Mouse (Mus musculus): ENCODE measurements around the gene Crybg2.

Crybg2 gene

DNA sequence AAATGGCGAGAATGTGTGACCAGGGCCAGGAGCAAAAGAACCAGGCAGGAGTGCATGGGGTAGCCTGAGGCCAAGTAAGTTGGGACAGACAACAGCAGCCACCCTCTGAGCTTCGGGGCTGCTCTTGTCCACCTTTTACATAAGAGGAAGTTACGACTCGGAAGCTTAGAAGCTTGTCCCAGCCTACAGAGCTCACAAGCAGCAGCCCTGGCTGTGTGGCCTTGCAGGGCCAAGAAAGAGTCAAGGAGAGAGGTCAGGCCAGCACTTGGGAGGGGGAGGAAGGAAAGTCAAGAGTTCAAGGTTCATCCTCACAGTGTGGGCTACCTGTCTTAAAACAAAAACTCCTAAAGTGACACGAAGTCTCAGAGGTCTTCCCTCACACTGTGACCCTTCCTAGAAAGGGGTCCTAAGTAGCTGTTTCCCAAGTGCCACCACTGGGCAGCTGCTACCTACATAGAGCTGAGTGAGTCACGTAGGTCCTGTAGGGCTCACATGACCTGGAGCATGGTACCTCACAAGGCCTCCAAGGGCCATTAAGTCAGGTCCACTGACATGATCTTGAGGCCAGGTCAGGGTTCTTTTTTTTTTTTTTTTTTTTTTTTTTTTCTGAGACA, 59.7 kb downstream of the Crybg2 start:
- no peak for DNase-seq (ENCODE audit: low spot score)

DNA sequence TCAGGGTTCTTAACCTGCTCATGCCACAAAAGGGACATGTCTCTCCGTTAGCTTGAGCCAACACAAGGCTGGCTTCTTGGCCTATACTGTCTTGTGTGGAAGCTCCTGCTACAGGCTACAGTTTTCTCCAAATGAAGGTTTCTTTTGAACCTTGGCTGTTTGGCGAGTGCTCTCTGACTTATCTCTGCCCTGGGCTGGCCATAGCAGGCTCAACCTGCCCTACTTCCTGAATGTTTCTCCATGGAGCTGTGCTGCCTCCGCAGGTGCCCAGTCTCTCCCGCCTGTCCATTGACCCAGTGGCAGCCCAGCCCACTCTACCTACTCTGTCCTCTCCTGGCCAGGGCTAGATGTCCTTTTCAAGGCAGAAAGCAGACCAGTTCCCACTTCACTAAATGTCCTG, 60.3 kb downstream of the Crybg2 start:
- no peak for DNase-seq (ENCODE audit: low spot score)

DNA sequence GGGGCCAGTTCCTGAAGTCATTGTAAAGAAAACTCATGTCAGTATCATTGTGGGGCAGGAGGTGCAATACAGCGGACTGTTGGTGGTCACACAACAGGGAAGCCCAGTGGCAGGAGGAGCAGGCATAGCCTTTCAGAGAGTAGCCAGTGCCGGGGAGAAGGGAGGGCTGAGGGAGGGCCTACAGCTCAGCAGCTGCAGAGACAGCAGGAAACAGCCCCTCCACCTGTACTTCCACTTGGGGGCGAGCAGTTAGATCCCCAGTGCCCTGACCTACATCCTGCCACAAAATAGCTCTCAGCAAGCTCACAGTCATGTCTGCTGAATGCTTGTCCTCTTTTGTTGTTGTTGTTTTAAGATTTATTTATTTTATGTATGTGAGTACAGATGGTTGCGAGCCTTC, 61.0 kb downstream of the Crybg2 start:
- no peak for DNase-seq (ENCODE audit: low spot score)

GRCm38 (mm10) chr4:134122281-134122680, 61.7 kb downstream of the Crybg2 start:
- no peak for DNase-seq (ENCODE audit: low spot score)

- no peak for DNase-seq (ENCODE audit: low spot score)
Measured at GRCm38 (mm10) chr4:134123147-134123546, 62.5 kb downstream of the Crybg2 start.

- no peak for DNase-seq (ENCODE audit: low spot score)
Measured at GRCm38 (mm10) chr4:134123680-134124551, 63.3 kb downstream of the Crybg2 start.

DNA sequence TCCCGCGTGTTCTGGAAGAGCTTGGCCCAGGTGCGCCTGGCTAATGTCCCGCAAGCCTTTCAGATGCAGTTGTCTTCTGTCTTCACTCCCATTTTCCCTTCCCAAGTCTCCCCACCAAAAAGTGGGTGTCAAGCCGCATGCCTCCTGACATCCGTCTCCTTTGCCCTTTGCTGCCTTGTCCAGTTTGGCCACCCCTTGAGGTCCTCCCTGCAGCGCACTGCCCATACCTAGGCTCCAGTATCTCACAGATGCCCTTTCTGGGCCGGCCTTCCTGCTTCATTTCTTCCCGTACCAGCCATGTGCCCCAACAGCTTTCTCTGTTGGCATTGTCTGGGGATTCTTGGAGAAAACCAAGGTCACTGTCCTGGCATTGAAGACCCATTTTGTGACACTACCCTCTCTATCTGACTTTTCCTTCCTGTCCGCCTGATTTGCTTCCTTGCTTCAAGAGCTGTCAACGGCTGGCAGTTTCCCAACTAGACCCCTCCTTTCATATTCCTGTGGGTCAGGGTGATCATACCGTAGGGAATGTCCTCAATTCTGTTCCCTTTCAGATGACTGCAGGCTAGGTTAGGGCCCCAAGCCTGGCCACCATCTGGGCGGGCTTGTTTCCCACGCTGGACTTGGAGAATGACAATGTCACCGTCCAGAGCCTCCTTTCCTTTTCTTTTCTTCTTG, 64.9 kb downstream of the Crybg2 start:
- DNase-seq (ENCODE audit: low spot score): no peak

- DNase-seq (ENCODE audit: low spot score): no peak
Measured at GRCm38 (mm10) chr4:134126300-134127120, 65.9 kb downstream of the Crybg2 start.

DNA sequence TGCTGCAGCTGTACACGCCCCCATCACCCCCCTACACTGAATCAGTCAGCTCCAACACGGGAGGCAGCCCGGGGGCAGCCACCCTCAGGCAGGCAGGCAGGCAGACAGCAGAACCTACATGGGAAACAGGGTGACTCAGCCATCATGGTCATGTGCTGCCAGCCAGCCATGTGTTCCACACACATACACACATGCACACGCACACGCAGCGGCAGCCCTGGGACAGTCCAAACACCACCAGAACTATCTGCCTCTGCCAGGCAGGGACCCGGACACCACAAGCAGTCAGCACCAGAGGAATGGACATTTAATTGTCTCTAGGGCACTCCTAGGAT, 66.5 kb downstream of the Crybg2 start:
- no peak for DNase-seq (ENCODE audit: low spot score)

- no peak for DNase-seq (ENCODE audit: low spot score)
Measured at GRCm38 (mm10) chr4:134127793-134128192, 67.2 kb downstream of the Crybg2 start.

- DNase-seq (ENCODE audit: low spot score): peak; percentile 86
Measured at GRCm38 (mm10) chr4:134128221-134128982, 67.8 kb downstream of the Crybg2 start, which contains the start of gene Sh3bgrl3. Gene Sh3bgrl3, minus strand, starts transcription at chr4:134128789.

DNA sequence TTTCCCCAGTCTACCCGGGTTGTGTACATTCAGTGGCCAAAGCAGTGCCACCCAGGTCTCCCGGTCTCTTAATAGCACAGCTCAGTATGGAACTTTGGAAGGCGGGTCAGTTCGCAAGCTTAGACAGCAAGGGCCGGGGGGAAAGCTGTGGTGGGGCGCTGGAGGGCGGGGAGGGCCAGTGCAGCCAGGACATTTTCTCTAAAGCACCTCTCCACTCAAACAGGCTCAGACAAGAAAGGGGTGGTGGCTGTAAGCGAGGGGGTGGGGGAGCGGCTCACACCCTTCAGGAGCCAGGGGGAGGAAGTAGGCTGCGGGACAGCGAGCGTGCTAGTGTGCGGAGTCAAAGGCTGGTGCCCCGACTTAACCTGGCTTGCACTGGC, 68.4 kb downstream of the Crybg2 start:
- no peak for DNase-seq (ENCODE audit: low spot score)

DNA sequence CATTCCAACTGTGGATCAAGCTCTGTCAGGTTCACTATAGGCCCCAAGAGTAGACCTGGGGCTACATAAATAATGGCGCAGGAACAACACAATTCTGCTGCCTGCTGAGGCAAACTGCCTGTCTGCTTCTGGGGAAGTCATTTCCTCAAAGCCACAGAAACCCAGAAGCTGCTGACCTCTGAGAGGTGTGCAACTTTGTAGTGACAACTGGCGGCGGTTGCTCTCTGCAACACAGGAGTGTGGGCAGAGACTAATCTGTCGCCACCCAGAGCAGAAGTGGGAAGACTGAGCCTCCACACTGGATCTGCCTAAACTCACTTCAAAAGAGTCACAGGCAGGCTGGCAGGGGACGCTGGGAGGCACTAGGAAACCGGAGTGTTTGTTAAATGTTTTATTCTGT, 68.9 kb downstream of the Crybg2 start:
- DNase-seq (ENCODE audit: low spot score): no peak

DNA sequence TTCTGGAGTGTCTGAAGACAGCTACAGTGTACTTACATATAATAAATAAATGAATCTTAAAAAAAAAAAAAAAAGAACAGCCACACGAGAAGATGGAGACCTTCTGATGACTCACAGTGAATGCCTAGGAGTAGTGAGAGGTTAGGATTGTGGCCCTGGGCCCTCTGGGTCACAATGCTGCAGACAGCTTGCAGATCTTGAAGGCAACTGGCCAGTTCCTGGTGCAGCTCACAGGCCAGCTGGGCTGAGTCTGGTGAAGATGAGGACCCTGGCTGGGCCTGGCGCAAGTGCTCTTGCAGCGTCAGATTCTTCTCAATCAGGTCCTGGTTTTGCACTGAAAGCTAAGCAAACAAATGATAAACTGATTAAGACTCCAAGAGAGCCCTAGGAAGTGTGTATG, 71.5 kb downstream of the Crybg2 start:
- DNase-seq (ENCODE audit: low spot score): no peak

GRCm38 (mm10) chr4:134132519-134133095, 72.0 kb downstream of the Crybg2 start:
- no peak for DNase-seq (ENCODE audit: low spot score)

- DNase-seq (ENCODE audit: low spot score): no peak
Measured at GRCm38 (mm10) chr4:134136280-134136926, 75.8 kb downstream of the Crybg2 start.

GRCm38 (mm10) chr4:134138857-134139256, 78.2 kb downstream of the Crybg2 start:
- DNase-seq (ENCODE audit: low spot score): no peak

Measured in ovary, postnatal 36 days (tissue).